Mouse (Mus musculus): ENCODE data around the gene Gcnt7.
A peak's percentile ranks its signal among the peaks of the same experiment; 100 is the strongest.

Gene Gcnt7

DNA sequence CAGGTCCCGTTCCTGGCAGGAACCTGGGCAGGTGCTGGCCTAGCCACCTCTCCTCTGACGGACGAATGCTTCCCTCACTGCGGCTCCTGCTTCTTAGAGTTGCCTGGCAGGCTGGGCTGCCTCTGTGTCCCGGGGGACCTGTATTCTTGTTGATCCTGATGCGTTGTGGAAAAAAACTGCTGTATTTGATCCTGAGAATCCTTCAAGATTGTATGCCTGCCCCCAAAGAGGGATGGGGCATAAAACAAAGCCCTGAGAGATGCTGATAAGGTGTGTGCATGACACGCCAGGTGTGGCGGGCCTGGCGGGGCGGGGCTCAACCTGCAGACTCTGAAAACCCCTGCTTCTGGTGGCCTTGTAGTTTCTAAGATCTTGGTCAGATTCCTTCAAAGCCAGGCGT lies at the start of gene Gcnt7:
Gene Gcnt7 (minus strand): TSS at position 101 of the 400 bp plus-strand sequence.
- no peak for DNase-seq

DNA sequence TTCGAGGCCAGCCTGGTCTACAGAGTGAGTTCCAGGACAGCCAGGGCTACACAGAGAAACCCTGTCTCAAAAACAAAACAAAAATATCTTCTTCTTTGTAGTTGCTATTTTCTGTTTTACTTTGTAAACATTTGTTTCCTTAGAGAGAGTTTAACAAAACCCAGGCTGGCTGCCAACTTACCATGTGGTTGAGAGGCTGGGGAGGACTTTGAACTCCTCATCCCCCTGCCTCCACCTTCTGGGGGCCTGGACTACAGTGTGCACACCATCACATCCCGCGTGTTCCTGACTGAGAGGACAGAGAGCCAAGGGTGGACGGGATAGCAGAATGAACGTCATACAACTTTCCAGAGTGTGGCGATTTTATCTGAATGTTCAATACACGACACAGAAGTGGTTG lies 47.7 kb upstream of the Gcnt7 start:
- peak; percentile 57 for DNase-seq

DNA sequence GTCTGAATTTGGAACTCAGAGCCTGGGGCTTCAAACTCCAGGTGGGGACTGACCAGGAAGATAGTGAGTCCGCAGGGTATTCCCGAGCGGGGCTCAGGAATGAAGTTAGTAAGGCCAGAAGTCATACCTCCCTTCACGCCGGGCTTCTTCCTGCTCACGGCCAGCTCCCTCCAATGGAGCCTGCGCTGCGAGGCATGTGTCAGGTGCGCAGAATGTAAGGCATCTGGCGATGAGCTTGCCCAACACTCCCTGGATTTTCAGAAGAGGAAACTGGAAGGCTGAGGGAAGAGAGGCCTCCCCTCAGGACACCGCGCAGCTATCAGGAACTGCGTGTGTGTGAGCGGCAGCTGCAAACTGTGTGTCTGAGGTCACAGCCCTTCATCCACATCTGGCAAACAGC lies 43.8 kb upstream of the Gcnt7 start:
- no peak for DNase-seq

DNA sequence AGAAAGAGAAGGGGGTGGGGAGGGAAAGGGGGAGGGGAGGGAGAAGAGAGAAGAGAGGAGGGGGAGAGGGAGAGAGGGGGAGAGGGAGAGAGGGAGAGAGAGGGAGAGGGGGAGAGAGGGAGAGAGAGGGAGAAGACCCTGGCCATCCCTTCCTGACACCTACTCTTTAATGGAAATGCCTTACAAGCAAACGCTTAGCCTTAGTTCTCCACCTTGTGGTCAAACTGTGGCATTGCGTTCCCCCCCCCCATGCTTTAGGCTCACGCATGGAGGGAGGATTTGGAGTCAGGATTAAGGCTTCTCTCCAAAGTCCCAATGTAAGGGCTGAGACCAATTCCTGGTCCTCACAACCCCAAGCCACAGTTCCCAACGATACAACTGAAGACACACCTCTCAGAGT lies 42.9 kb upstream of the Gcnt7 start:
- peak; percentile 56 for DNase-seq

DNA sequence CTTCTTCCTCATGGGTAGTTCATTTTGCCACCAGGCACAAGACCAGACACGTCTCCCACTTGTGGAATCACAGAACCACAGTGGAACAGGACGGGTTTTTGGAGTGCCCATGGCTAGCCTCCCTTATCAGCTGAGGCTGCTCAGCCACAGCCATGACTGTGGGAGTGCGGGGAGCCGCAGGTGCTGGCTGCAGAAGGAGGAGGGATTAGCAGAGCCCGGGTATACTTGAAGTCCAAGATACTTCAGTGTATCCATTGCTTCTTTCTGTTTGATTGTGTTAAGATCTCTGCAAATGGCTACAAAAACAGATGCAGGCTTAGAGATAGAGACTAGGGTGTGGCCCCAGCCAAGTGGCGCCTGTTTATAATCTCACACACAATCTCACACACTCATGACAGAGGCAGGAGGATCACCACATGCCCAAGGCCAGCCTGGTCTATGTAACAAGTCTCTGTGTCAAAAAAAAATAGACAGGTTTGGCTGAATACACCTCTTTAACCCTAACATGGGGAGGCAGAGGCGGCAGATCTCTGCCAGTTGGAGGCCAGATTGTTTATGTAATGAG lies 42.4 kb upstream of the Gcnt7 start:
- no peak for DNase-seq

DNA sequence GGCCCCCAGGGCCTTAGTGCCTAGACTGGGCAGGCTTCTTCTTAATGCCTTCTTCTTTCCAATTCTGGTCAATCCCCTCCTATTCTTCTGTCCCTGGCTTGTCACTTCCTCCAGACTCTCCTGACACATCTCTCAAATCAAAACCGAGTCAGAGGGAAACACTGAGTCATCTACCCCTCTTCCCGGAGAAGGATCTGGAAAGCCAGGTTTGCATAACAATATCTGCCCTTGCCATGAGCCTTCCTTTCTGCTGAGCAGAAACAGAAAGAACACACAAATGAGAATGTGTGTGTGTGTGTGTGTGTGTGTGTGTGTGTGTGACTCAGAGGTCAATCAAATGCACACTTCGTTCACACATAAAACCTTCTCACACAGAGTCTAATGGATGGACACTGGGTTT lies 40.4 kb upstream of the Gcnt7 start:
- DNase-seq = no peak

DNA sequence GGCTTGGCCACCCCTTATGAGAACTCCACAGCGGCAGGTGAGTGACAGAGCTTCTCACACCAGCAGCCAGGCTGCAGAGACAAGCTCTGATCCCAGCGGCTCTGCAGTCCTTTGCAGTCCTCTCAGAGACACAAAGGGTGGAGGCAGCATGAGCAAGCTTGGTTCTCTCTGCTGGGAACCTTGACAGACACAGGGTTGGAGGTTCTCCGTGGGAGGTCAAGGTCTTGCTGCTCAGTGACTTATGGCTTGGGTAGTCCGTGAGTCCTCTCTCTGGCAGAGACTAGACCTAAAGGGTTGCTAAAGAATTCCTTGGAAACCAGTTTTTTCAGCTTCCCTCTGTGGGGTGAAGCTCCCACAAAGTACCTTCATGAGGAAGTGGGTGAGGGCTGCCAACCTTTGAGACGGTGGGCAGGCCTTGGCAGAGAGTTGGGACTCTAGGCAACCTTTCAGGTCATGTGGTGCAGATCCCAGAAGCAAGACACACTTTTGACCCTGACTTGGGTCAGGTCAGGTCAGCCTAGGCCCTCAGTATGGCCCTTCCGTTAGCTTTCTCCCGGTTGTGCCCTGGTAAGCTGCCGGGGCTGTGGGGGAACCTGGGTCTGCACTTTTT lies 38.4 kb upstream of the Gcnt7 start:
- no peak for DNase-seq

DNA sequence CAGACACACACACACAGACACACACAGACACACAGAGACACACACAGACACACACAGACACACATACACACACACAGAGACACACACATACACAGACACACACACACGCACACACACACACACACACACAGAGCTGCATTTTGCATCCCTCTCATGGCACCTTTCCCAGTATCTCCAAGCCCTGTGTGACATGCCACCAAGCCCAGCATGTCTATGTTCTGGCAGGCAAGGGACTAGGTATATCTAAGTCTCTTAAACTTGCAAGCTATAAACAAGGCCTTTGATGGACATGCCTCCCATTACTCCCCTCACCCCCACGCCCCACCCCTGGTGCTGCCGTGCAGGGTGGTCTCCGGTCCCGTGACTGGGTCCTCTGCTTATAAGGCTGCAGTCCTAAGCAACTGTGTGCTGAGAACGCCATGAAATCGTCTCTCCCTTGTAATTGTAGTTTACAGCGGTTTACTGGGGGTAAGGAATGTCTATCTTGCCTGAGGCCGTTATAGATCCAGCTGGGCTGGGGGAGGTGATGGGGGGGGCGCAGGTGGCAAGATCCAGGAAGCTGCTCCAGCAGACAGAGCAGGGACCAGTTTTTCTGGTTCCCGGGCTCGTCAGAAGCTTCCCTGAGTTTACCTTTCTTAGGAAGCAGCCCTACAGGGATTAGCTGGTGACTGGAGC lies 26.4 kb upstream of the Gcnt7 start:
- no peak for DNase-seq

DNA sequence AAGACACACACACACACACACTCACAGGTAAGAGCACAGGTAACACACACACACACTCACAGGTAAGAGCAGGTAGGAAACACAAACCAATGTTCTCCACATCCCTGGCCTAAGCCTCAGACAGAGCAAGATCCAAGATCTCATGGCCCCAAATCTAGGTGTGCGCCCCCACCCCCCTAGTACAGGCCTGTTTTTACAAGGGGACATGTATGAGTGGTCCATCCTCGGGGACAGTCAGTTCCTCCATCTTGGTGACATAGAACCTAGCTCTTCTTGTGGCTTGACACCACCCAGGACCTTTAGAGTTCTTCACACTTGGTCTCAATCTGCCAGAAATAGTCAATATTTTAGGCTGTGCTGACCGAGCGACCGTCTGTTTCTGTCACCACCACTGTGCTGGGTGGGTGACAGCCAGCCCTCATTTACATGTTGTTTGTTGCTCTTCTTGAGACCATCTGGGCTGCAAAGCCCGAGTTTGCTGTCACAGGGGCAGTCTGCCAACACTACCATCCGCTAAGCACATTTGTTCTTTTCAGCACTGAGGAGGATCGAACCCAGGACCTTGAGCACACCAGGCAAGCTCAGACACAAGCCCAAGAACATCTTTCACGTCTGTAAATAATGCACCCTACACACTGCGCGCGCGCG lies 25.5 kb upstream of the Gcnt7 start:
- no peak for DNase-seq

DNA sequence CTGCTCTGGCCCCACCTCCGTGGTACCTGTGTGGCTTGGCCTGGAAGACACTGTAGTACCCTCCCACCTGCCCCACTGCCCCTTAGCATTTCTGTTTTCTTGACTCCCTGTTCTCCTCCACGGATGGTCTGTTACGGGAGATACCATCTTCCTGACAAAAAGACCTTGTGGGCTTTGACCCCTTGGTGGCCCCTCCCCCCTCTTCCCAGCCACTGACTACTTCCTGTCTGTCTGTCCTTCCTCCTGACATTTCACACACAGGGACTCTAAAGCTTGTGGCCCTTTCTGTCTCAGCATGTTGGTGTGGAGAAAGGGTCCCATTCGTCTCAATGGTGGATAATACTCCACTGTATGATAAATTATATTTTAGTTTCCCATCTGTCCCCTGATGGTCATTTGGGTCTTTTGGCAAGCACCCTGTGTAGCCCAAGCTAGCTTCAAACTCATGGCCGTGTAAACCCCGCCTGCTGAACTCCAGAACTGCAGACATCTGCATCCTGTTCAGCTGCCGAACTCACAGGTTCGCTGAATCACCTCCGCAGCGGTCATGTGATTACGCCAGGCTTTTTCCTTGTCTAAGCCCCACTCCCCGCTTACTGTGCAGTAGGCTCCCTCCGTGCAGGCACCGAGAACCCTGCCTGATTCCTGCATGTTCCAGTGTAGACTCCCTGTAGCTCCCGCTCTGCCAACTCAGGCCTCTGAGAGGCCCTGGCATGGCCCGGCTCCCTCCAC lies 23.4 kb upstream of the Gcnt7 start:
- DNase-seq = no peak

DNA sequence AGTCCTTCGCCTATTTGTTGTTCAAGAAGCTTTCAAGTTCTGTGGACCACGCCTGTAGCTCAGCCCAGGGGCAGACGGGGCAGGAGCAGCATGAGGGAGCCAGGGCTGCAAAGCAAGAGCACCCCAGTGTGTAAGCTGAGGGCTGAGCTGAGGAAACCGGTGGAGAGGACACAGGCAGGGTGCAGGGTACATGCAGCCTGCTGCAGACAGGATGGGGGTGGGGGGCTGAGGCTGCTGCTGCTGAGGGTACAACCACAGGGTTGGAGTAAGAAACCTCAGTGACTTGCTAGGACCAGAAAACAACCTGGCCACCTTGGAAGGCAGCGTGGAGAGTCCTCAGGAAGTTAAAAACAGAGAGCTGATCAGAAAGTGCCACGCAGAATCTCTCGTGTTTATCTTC lies 21.9 kb upstream of the Gcnt7 start:
- DNase-seq = no peak

DNA sequence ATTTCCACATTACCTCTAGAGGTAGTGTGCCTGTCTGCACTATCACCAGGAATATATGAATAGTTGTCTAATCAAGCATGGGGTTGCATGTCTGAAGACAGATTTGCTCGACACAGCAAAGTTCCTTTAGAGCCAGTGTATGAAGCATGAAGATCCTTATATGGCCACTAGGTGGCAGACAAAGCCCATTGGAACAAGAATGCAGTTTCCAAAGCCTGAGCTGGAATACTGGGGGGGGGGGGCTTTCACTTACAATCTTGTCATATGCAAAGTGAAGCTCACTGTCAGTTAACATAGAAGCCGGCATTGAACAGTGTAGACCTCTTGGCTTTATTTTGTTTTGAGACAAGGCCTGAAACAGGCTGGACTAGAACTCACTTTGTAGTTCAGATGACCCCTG lies 19.5 kb upstream of the Gcnt7 start:
- peak; percentile 67 for DNase-seq

DNA sequence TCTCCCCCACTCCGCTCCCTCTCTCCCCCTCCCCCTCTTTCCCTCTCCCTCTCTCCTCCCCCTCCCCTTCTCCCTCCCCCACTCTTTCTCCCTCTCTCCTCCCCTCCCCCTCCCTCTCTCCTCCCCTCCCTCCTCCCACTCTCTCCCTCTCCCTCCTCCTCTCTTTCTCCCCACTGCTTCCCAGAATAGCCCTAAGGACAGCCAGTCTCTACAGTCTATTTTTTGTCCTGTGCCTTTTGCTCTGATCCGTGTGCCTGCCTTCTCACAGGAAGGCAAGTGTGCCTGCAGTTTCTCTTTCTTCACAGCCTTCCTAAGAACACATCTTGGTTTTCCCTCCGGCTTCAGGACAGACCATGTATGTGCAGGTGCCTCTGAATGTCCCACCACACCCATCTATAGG lies 19.0 kb upstream of the Gcnt7 start:
- DNase-seq = no peak

DNA sequence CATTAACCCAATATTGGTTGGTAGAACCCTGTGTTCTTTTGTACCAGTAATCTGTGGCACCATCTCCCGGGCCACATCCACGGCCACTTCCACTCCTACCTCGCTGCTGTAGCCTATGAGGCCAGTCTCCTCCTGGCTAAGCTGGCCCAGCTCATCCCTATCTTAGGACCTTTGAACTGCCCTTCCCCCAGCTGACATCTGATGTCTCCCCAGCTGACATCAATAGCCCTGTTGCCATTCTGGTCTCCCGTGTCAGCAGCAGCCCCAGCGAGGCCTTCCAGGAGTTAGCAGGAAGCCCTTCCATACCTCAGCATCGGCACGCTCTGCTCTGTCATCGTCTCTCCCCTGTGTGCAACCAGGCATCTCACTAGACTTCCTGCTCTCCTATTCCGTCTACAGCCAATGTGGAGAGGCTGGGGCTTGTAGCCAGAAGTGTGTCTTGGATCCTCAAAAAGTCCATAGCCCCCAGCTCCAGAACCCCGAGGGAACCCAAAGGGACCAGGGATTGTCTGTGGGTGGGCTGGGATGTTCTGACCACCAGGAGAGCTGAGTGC lies 18.4 kb upstream of the Gcnt7 start:
- no peak for DNase-seq

DNA sequence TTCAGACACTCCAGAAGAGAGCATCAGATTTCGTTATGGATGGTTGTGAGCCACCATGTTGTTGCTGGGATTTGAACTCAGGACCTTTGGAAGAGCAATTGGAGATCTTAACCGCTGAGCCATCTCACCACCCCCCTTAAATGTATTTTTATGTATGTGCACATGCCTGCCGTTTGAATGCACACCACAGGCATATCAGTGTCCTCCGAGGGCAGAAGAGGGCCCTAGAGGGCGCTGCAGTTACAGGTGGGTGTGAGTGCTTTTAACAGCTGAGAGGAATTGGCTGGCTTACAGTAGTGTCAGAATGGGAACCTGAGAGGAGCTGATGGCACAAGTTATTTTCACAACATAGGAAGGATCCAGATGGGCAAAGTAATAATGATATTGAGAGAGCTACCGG lies 16.6 kb upstream of the Gcnt7 start:
- peak; percentile 55 for DNase-seq

DNA sequence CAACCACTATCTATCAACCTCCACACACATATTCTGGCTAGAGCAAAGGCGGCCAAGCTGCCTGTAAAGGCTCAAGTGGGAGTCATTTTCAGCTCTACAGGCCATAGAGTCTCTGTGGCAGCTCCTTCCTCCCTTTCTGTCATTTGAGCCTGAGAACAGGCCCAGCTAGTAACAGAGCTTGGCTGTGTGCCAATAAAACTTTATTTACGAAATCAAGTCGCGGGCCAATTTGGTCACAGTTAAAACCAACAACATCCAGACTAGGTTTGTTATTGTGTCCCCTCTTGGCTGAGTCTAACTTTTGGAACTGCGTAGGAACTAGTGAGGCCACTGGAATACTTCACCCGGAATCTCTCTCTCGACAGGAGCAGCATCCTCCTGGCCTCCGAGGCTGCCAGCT lies 15.2 kb upstream of the Gcnt7 start:
- DNase-seq = no peak

DNA sequence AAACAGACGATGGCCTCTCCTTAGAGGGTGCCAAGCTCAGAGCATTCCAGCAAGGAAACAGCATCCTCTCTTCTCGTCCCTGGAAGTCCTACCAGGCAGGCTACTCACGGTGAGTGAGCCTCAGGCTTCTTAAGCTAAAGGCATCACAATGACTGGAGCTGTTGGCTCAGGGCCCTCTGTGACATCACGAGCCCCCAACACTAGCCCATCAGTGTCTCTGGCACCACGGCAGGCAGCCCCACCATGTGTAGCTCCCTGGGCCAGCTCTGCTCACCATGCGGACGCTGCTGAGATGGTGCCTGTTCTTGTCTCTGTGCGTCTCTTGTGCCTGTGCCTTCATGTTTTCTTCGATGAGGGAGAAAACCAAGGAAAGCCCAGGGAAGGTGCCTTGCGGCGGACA lies 13.9 kb upstream of the Gcnt7 start, which contains the start of gene Fam209:
Gene Fam209 (plus strand): TSS at position 203 of the 400 bp plus-strand sequence.
- no peak for DNase-seq

DNA sequence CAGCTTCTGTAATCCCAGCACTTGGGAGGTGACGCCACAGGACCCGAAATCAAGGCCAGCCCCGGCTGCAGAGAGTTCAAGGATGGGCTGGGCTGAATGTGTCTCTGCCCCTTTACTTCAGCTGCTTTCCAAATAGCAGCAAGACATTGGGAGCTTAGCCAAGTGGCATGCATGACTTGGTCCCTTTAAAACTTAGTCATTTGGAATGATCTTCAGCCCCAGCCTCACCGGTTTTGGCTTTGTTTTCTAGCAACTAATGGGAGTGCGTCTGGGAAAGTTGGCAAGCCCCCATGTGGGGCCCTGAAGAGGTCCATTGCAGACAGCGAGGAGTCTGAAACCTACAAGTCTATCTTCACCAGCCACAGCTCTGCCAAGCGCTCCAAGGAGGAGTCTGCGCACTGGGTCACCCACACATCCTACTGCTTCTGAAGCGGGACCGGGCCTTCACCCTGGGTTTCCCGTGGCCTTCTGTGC lies 10.0 kb upstream of the Gcnt7 start:
- peak; percentile 63 for DNase-seq

DNA sequence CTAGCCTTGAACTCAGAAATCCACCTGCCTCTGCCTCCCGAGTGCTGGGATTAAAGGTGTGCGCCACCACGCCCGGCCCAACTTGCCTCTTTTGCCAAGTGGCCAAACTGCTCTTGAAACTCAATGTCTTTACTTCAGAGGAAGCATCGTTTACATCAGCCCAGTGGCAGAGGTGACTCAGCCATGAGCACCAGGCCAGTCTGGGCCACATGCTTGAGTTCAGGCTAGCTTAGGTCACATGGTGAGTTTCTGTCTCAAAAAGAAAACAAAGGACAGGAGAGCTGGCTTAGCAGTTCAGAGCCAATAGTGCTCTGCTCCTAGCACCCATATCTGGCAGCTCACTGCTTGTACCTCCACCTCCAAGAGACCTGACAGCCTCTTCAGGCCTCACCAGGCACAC lies 8.8 kb upstream of the Gcnt7 start:
- no peak for DNase-seq

DNA sequence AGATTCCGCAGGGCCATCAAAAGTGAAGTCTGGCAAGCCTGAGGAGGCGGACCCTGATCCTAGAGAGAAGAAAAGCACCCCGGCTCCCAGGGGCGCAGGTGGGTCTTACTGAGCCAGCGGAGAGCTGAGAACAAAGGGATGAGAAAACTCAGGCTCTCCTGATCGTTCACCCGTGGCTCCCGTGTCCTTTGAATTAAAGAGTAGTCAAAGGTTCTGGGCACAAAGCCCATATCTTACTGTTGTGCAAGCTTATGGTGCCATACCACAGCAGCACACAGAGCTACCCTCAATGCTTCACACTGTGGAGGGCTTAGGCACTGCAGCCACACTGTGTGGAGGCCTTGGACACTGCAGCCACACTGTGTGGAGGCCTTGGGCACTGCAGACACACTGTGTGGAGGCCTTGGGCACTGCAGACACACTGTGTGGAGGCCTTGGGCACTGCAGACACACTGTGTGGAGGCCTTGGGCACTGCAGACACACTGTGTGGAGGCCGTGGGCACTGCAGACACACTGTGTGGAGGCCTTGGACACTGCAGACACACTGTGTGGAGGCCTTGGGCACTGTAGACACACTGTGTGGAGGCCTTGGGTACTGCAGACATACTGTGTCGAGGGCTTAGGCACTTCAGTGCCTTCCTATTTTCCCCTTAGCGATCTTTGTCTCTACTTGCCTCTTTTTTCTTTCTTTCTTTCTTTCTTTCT lies 8.2 kb upstream of the Gcnt7 start:
- peak; percentile 31 for DNase-seq

DNA sequence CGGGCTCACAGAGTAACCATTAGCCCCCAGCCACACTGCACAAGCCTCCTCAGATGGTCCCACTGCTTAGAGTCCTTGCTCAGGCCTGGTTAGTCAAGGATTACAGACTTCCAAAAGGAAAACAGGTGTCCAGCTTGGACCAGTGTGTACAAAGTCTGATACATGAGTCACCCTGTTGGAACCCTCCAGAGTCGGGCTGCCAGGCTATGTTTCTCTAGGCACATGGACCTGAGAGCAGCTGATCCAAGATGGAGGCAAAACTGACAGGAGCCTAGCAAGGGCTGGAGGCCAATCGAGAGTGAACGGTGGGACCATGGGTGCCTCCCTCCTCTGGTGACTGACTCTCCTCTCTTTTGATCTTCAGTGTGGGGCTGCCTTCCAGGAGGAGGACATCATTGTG lies 4.4 kb upstream of the Gcnt7 start:
- DNase-seq = no peak

DNA sequence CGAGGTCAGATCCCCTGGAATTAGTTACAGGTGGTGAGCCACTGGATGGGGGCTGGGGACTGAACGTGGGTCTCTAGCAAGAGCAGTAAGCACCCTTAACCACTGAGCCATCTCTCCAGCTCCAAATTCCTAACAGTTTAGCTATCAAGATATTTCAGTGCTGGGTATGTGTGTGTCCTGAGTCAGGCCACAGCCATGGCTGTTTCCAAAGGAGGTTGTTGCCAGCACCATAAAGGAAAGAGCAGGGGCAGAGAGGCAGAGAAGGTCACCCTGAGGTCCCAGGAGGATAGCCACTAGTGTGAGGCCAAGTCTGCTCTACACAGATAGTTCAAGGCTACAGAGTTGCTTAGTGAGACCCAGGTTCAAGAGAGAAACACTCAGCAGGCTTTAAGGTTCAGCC lies 2.3 kb upstream of the Gcnt7 start:
- no peak for DNase-seq
